Mouse (Mus musculus): ENCODE results near the gene Wsb1. TPM values are rescaled to one million over a fixed set of nuclear protein-coding genes. Genes with fewer than 3 reads are reported as not detected.

Gene Wsb1
- polyA plus RNA-seq, 2 experiments = 384 to 640 TPM

- 73% methylated on average over 13 of the region's 13 CpGs for WGBS
- Histone ChIP-seq H3K27me3 (ENCODE audit: control insufficient read depth, insufficient read depth, low read length) (no peaks in the 10 kb centered on the region), H3K4me1 (ENCODE audit: control insufficient read depth, insufficient read depth, low read length) (peaks cover 6% of the 10 kb centered on the region), H3K36me3 (ENCODE audit: control insufficient read depth, insufficient read depth, low read length) (no peaks in the 10 kb centered on the region), H3K27ac (replicated peaks; ENCODE audit: low read depth, low read length) (no peak overlapping the region), H3K4me3 (replicated peaks; ENCODE audit: low read length) (no peak overlapping the region), H3K9ac (ENCODE audit: low read depth, low read length, severe bottlenecking) (no peak overlapping the region), H3K9me3 (ENCODE audit: control insufficient read depth, low read length) (no peaks in the 10 kb centered on the region), H3K4me2 (replicated peaks; ENCODE audit: low read depth, low read length, severe bottlenecking) (no peak overlapping the region)
- DNase-seq (ENCODE audit: low spot score) = no peak
- no peak for ATAC-seq (ENCODE audit: low FRiP score, low read depth)
- TF ChIP-seq POLR2A (IDR thresholded peaks at IDR 0.05; ENCODE audit: borderline replicate concordance, extremely low read depth, insufficient read depth, insufficient read length) = no peak
These were observed 57.3 kb downstream of the Wsb1 start for GRCm38 (mm10) chr11:79196876-79197845.

- H3K4me3 ChIP-seq (replicated peaks; ENCODE audit: low read length) = no peak overlapping the region
- ATAC-seq (ENCODE audit: low FRiP score, low read depth) (peak; percentile 28; the same call in 1 of the 2 replicates), DNase-seq (ENCODE audit: low spot score) (no peak)
- H3K4me2 ChIP-seq (replicated peaks; ENCODE audit: low read depth, low read length, severe bottlenecking) = no peak overlapping the region
- H3K4me1 ChIP-seq (ENCODE audit: control insufficient read depth, insufficient read depth, low read length) = peaks cover 6% of the 10 kb centered on the region
- 42% methylated on average over 3 of the region's 3 CpGs for WGBS
- H3K9me3 ChIP-seq (ENCODE audit: control insufficient read depth, low read length) = no peaks in the 10 kb centered on the region
- H3K9ac ChIP-seq (ENCODE audit: low read depth, low read length, severe bottlenecking) = no peak overlapping the region
- TF ChIP-seq POLR2A (IDR thresholded peaks at IDR 0.05; ENCODE audit: borderline replicate concordance, extremely low read depth, insufficient read depth, insufficient read length) = no peak
- no peaks in the 10 kb centered on the region for H3K27me3 ChIP-seq (ENCODE audit: control insufficient read depth, insufficient read depth, low read length)
- no peaks in the 10 kb centered on the region for H3K36me3 ChIP-seq (ENCODE audit: control insufficient read depth, insufficient read depth, low read length)
- H3K27ac ChIP-seq (replicated peaks; ENCODE audit: low read depth, low read length) = no peak overlapping the region
These were observed 58.1 kb downstream of the Wsb1 start for GRCm38 (mm10) chr11:79196196-79196869.

GRCm38 (mm10) chr11:79192176-79192575, 62.3 kb downstream of the Wsb1 start:
- WGBS = 84% methylated on average over 1 of the region's 1 CpGs

GRCm38 (mm10) chr11:79191214-79191613, 63.3 kb downstream of the Wsb1 start:
- H3K4me1 ChIP-seq (ENCODE audit: control insufficient read depth, insufficient read depth, low read length) = peaks cover 13% of the 10 kb centered on the region
- no peak overlapping the region for H3K9ac ChIP-seq (ENCODE audit: low read depth, low read length, severe bottlenecking)
- no peak overlapping the region for H3K4me2 ChIP-seq (replicated peaks; ENCODE audit: low read depth, low read length, severe bottlenecking)
- WGBS = 75% methylated on average over 4 of the region's 4 CpGs
- no peaks in the 10 kb centered on the region for H3K36me3 ChIP-seq (ENCODE audit: control insufficient read depth, insufficient read depth, low read length)
- no peak for ATAC-seq (ENCODE audit: low FRiP score, low read depth)
- no peak for TF ChIP-seq POLR2A (IDR thresholded peaks at IDR 0.05; ENCODE audit: borderline replicate concordance, extremely low read depth, insufficient read depth, insufficient read length)
- no peak overlapping the region for H3K27ac ChIP-seq (replicated peaks; ENCODE audit: low read depth, low read length)
- no peak for DNase-seq (ENCODE audit: low spot score)
- no peak overlapping the region for H3K4me3 ChIP-seq (replicated peaks; ENCODE audit: low read length)
- no peaks in the 10 kb centered on the region for H3K27me3 ChIP-seq (ENCODE audit: control insufficient read depth, insufficient read depth, low read length)
- no peaks in the 10 kb centered on the region for H3K9me3 ChIP-seq (ENCODE audit: control insufficient read depth, low read length)

More at GRCm38 (mm10) chr11:79192176-79192575, 62.3 kb downstream of the Wsb1 start:
- Histone ChIP-seq H3K27me3 (ENCODE audit: control insufficient read depth, insufficient read depth, low read length) (no peaks in the 10 kb centered on the region), H3K9me3 (ENCODE audit: control insufficient read depth, low read length) (no peaks in the 10 kb centered on the region), H3K4me1 (ENCODE audit: control insufficient read depth, insufficient read depth, low read length) (peaks cover 20% of the 10 kb centered on the region), H3K27ac (replicated peaks; ENCODE audit: low read depth, low read length) (no peak overlapping the region), H3K36me3 (ENCODE audit: control insufficient read depth, insufficient read depth, low read length) (no peaks in the 10 kb centered on the region), H3K4me2 (replicated peaks; ENCODE audit: low read depth, low read length, severe bottlenecking) (no peak overlapping the region), H3K9ac (ENCODE audit: low read depth, low read length, severe bottlenecking) (no peak overlapping the region), H3K4me3 (replicated peaks; ENCODE audit: low read length) (no peak overlapping the region)
- DNase-seq (ENCODE audit: low spot score) = no peak
- ATAC-seq (ENCODE audit: low FRiP score, low read depth) = no peak
- TF ChIP-seq POLR2A (IDR thresholded peaks at IDR 0.05; ENCODE audit: borderline replicate concordance, extremely low read depth, insufficient read depth, insufficient read length) = no peak

- ATAC-seq (ENCODE audit: low FRiP score, low read depth) (no peak), DNase-seq (ENCODE audit: low spot score) (no peak)
- no peak overlapping the region for H3K4me3 ChIP-seq (replicated peaks; ENCODE audit: low read length)
- 84% methylated on average over 2 of the region's 2 CpGs for WGBS
- no peaks in the 10 kb centered on the region for H3K9me3 ChIP-seq (ENCODE audit: control insufficient read depth, low read length)
- H3K36me3 ChIP-seq (ENCODE audit: control insufficient read depth, insufficient read depth, low read length) = no peaks in the 10 kb centered on the region
- no peak overlapping the region for H3K27ac ChIP-seq (replicated peaks; ENCODE audit: low read depth, low read length)
- TF ChIP-seq POLR2A (IDR thresholded peaks at IDR 0.05; ENCODE audit: borderline replicate concordance, extremely low read depth, insufficient read depth, insufficient read length) = no peak
- H3K9ac ChIP-seq (ENCODE audit: low read depth, low read length, severe bottlenecking) = no peak overlapping the region
- H3K4me2 ChIP-seq (replicated peaks; ENCODE audit: low read depth, low read length, severe bottlenecking) = no peak overlapping the region
- no peaks in the 10 kb centered on the region for H3K27me3 ChIP-seq (ENCODE audit: control insufficient read depth, insufficient read depth, low read length)
- H3K4me1 ChIP-seq (ENCODE audit: control insufficient read depth, insufficient read depth, low read length) = peaks cover 13% of the 10 kb centered on the region
These were observed 64.2 kb downstream of the Wsb1 start for GRCm38 (mm10) chr11:79190257-79190656.

Other genes with a start within 250 kb of the Wsb1 start
- gene Ksr1, start 108.3 kb downstream of the Wsb1 start, polyA plus RNA-seq (2012; rRNA removed) = 24.1 and 29.3 TPM in 2 replicates
- gene Ksr1, start 108.3 kb downstream of the Wsb1 start, polyA plus RNA-seq (2014; fragmentation: Nextera tagmentation; extraction: Ambion mirVana) = 8.2 TPM in 2 replicates
- gene Gm9964, start 42.2 kb upstream of the Wsb1 start, polyA plus RNA-seq (2012; rRNA removed) = not detected in 2 replicates
- gene Gm9964, start 42.2 kb upstream of the Wsb1 start, polyA plus RNA-seq (2014; fragmentation: Nextera tagmentation; extraction: Ambion mirVana) = not detected in 2 replicates
- 21.7 and 25.2 TPM in 2 replicates for gene Nf1, start 85.0 kb upstream of the Wsb1 start, polyA plus RNA-seq (2012; rRNA removed)
- 10.8 and 12.1 TPM in 2 replicates for gene Nf1, start 85.0 kb upstream of the Wsb1 start, polyA plus RNA-seq (2014; fragmentation: Nextera tagmentation; extraction: Ambion mirVana)
- gene Omg, start 249.4 kb upstream of the Wsb1 start, polyA plus RNA-seq (2012; rRNA removed) = 0.03 TPM in 1 of 2 replicates, not detected in the other
- 0.26 and 0.40 TPM in 2 replicates for gene Omg, start 249.4 kb upstream of the Wsb1 start, polyA plus RNA-seq (2014; fragmentation: Nextera tagmentation; extraction: Ambion mirVana)